Mouse (Mus musculus): ENCODE results near the gene Ppp1r10. TPM values are rescaled to one million over a fixed set of nuclear protein-coding genes. Genes with fewer than 3 reads are reported as not detected.

Gene Ppp1r10
- polyA plus RNA-seq, 1 experiment from 2014 or later, result 97.8 TPM

GRCm38 (mm10) chr17:35917143-35917462, 869 bp downstream of the Ppp1r10 start:
- WGBS (ENCODE audit: missing documents), result 0% methylated on average over 8 of the region's 8 CpGs
- peaks cover 14% of the 10 kb centered on the region for H3K36me3 ChIP-seq (ENCODE audit: inconsistent target)

GRCm38 (mm10) chr17:35917463-35918251, 1.4 kb downstream of the Ppp1r10 start:
- H3K36me3 ChIP-seq (ENCODE audit: inconsistent target), result peaks cover 8% of the 10 kb centered on the region

More at GRCm38 (mm10) chr17:35917143-35917462, 869 bp downstream of the Ppp1r10 start:
- Histone ChIP-seq H3K27ac (peak overlapping the region; percentile 98), H3K4me3 (ENCODE audit: inconsistent target) (peak overlapping the region; percentile 86), H3K79me2 (ENCODE audit: inconsistent target) (peaks cover 75% of the 10 kb centered on the region)

DNA sequence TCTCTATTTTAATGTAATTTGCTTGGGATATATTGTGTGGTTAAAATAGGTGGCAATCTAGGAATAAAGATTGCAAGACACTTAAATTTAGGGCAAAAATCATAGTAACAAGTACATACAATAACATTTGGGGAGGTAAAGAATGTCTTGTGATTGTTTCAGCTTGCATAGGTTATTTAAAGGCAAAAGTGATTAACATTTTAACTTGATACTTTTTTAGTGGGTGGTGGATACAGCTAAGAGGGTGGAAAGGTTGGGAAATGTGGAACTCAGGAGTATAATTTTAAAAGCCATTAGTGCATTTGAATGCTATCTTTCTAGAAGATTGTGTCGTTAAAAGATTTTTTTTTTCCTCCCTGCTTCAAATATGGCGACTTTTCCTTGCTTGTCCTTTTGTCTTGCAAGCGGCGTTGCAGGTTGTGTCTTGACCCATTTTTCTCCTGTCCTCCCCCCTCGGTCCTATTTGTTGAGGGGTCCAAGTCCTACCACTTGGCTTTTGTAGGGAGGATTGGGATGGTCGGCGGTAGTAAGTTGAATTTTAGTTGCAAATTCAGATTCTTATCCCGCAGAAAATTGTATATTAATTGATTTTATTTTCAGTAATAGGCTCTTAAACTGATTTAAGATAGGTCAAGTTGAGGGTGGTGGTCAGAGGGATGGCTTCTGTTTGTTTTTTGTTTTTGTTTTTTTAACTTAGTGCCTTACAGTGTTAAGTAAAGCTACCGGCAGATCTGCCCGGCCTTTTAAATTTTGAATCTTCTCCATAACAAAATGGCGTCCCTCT, 2.2 kb downstream of the Ppp1r10 start:
- Histone ChIP-seq H3K79me2 (ENCODE audit: inconsistent target) (peaks cover 61% of the 10 kb centered on the region), H3K4me3 (ENCODE audit: inconsistent target) (peak overlapping the region; percentile 86), H3K36me3 (ENCODE audit: inconsistent target) (peaks cover 7% of the 10 kb centered on the region), H3K27ac (peak overlapping the region; percentile 98)
- 0% methylated on average over 11 of the region's 11 CpGs for WGBS (ENCODE audit: missing documents)

More at GRCm38 (mm10) chr17:35917463-35918251, 1.4 kb downstream of the Ppp1r10 start:
- WGBS (ENCODE audit: missing documents), result under 1% methylated on average over 11 of the region's 13 CpGs
- Histone ChIP-seq H3K79me2 (ENCODE audit: inconsistent target) (peaks cover 70% of the 10 kb centered on the region), H3K27ac (peak overlapping the region; percentile 98), H3K4me3 (ENCODE audit: inconsistent target) (peak overlapping the region; percentile 86)

DNA sequence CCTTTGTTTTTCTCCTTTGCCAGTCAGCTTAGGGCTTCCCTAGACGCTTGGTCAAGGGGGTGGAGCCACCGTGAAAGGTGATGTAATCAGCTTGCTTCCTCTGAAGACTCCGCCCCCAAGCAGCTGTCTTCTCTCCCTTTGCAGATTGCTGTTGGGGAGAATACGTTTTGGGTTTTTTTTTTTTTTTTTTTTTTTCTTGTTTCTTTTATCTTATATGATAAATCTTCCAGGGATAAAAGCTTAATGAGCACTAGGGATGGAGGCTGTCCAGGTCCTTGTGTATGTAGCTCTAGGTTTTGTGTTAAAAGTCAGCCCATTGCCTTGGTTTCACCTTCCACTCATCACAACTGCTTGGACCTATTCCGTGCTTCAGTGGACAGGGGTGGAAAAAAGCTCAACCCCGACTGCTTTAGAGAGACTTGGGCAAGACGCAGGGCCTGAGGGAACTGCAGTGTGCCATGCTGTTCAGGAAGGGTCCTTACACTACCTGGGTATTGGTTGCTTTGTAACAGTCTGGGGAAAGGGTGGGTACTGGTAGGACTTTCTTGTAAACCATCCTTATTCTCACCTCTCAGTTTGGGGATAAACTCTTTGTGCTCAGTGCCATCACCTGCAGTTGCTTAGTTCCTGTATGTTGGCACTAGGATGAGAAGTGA, 3.0 kb downstream of the Ppp1r10 start:
- H3K79me2 ChIP-seq (ENCODE audit: inconsistent target), result peaks cover 54% of the 10 kb centered on the region
- peak overlapping the region; percentile 98 for H3K27ac ChIP-seq
- WGBS (ENCODE audit: missing documents), result 7% methylated on average over 5 of the region's 7 CpGs
- peak overlapping the region; percentile 86 for H3K4me3 ChIP-seq (ENCODE audit: inconsistent target)
- H3K36me3 ChIP-seq (ENCODE audit: inconsistent target), result peaks cover 15% of the 10 kb centered on the region

GRCm38 (mm10) chr17:35919864-35920301, 3.6 kb downstream of the Ppp1r10 start:
- Histone ChIP-seq H3K4me3 (ENCODE audit: inconsistent target) (peak overlapping the region; percentile 86; the same call in 1 of the 2 replicates), H3K27ac (peak overlapping the region; percentile 98), H3K79me2 (ENCODE audit: inconsistent target) (peaks cover 47% of the 10 kb centered on the region), H3K36me3 (ENCODE audit: inconsistent target) (peaks cover 22% of the 10 kb centered on the region)
- 60% methylated on average over 6 of the region's 6 CpGs for WGBS (ENCODE audit: missing documents)

DNA sequence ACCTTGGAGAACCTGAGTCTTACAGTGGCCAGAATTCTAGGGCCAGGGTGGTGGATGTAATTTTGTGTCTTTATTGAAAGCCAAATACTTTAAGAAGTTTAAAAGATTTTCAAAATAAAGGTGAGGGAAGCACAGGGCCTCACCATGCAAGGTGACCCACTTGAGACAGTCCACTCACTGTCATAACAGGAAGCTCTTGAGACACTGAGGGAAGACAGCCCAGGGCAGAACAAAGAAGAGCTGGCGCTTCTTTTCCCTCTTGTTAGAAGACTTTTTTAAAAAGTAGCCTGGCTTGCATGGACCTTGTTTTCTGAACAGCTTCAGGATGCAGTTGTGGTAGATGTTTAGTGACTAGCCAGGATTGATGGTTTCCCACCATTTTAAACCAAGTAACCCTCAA, 4.2 kb downstream of the Ppp1r10 start:
- WGBS (ENCODE audit: missing documents), result 50% methylated on average over 1 of the region's 1 CpGs
- Histone ChIP-seq H3K4me3 (ENCODE audit: inconsistent target) (no peak overlapping the region), H3K79me2 (ENCODE audit: inconsistent target) (peaks cover 42% of the 10 kb centered on the region), H3K36me3 (ENCODE audit: inconsistent target) (peaks cover 27% of the 10 kb centered on the region), H3K27ac (peak overlapping the region; percentile 98)

GRCm38 (mm10) chr17:35920862-35921562, 4.8 kb downstream of the Ppp1r10 start:
- Histone ChIP-seq H3K4me3 (ENCODE audit: inconsistent target) (no peak overlapping the region), H3K79me2 (ENCODE audit: inconsistent target) (peaks cover 36% of the 10 kb centered on the region), H3K27ac (0 out of 2 replicates have a peak overlapping the region, but pooled peaks have one; percentile 98), H3K36me3 (ENCODE audit: inconsistent target) (peaks cover 32% of the 10 kb centered on the region)
- 86% methylated on average over 5 of the region's 5 CpGs for WGBS (ENCODE audit: missing documents)

DNA sequence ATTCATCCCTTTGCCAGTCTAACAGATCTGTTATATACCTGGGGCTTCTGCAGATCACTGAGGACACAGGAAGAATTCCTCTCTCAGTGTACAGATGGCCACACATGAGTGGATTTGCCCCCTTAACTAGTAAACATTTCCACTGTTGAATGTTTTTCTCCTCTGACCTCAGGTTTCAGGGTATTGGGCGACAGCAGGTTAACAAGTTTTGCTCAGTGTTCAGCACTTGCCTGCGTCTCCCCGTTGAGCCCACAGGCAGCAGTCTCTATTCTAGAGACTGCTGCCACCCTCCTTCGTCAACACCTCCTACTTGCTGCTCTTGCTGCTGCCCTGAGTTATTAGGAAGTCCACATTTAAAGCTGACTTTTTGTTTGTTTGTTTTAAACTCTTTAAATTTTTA, 5.5 kb downstream of the Ppp1r10 start:
- H3K27ac ChIP-seq, result no peak overlapping the region
- WGBS (ENCODE audit: missing documents), result 92% methylated on average over 4 of the region's 4 CpGs
- H3K79me2 ChIP-seq (ENCODE audit: inconsistent target), result peaks cover 35% of the 10 kb centered on the region
- no peak overlapping the region for H3K4me3 ChIP-seq (ENCODE audit: inconsistent target)
- H3K36me3 ChIP-seq (ENCODE audit: inconsistent target), result peaks cover 39% of the 10 kb centered on the region

DNA sequence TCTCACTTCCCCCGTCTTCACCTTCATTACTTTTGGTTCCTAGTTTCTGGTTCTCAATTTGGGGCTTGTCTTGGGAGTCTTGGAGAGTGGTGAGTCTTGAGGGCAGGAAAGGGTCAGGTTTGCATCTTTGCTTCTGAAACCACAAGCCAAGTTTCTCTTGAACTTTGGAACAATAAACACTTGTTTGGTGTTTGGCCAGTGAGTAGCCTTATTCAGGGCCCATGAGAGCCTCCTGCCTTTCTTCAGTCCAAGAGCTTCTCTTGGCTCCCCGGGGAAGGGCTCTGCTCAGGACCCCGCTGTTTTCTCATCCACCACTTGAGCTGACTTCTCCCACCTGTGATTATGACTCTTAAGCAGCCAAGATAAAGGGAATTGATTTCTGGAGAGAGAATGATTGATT, 6.3 kb downstream of the Ppp1r10 start:
- H3K36me3 ChIP-seq (ENCODE audit: inconsistent target), result peaks cover 42% of the 10 kb centered on the region
- H3K27ac ChIP-seq, result no peak overlapping the region
- WGBS (ENCODE audit: missing documents), result 75% methylated on average over 3 of the region's 3 CpGs

DNA sequence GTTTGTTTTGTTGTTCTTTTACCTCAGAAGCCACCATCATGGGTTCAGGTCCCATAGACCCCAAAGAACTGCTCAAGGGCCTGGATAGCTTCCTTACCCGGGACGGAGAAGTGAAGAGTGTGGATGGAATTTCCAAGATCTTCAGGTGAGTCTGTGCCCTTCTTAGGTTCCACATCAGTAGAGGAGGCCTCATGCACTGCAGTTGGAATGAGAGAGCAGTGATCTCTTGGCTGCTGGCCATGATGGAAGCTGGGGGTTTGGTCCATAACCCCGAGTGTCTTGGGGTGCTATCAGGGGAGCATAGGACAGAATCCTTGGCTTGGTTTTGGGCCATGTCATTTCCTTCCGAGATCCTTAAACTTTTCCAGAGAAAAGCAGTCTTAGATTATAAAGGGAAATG, 7.0 kb downstream of the Ppp1r10 start:
- 92% methylated on average over 4 of the region's 4 CpGs for WGBS (ENCODE audit: missing documents)
- Histone ChIP-seq H3K36me3 (ENCODE audit: inconsistent target) (peaks cover 49% of the 10 kb centered on the region), H3K27ac (no peak overlapping the region), H3K79me2 (ENCODE audit: inconsistent target) (peaks cover 20% of the 10 kb centered on the region), H3K4me3 (ENCODE audit: inconsistent target) (no peak overlapping the region)

More for the DNA sequence above, 6.3 kb downstream of the Ppp1r10 start:
- H3K79me2 ChIP-seq (ENCODE audit: inconsistent target), result peaks cover 27% of the 10 kb centered on the region
- no peak overlapping the region for H3K4me3 ChIP-seq (ENCODE audit: inconsistent target)

DNA sequence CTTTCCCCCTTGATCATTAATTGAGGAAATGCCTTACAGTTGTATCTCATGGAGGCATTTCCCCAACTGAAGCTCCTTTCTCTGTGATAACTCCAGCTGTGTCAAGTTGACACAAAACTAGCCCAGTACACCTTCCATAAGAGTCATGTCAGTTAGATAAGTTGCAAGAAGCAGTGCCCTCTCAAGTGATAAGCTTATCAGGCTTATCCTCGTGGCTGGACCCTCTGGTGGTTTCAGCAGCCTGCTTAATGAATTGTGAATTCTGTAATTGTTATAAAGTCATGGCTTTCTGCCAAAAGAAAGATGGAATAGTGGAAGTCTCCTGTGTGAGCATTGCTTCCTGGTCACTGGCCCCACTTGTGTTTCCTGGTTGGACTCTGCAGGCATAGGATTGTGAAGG, 11.2 kb downstream of the Ppp1r10 start:
- no peaks in the 10 kb centered on the region; the same call in 1 of the 2 replicates for H3K79me2 ChIP-seq (ENCODE audit: inconsistent target)
- no peak overlapping the region for H3K4me3 ChIP-seq (ENCODE audit: inconsistent target)
- peaks cover 75% of the 10 kb centered on the region for H3K36me3 ChIP-seq (ENCODE audit: inconsistent target)
- WGBS (ENCODE audit: missing documents), result 100% methylated on average over 1 of the region's 1 CpGs
- H3K27ac ChIP-seq, result no peak overlapping the region

DNA sequence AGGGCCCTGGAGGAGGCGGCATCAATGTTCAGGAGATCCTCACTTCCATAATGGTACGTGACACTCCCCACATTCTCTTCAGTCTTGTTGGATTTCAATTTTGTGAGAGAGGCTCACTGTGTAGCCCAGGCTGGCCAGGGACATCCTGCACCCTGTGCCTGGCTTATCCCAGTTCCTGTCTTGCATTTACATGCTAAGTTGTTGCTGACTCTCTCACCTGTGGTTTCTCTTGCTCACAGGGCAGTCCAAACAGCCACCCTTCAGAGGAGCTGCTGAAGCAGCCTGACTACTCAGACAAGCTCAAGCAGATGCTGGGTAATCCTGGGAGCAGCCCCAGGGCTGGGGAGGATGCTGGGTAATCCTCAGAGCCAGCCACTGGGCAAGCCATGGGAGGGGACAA, 13.3 kb downstream of the Ppp1r10 start:
- Histone ChIP-seq H3K36me3 (ENCODE audit: inconsistent target) (peaks cover 56% of the 10 kb centered on the region), H3K4me3 (ENCODE audit: inconsistent target) (no peak overlapping the region), H3K79me2 (ENCODE audit: inconsistent target) (no peaks in the 10 kb centered on the region), H3K27ac (no peak overlapping the region)
- WGBS (ENCODE audit: missing documents), result 100% methylated on average over 1 of the region's 2 CpGs

DNA sequence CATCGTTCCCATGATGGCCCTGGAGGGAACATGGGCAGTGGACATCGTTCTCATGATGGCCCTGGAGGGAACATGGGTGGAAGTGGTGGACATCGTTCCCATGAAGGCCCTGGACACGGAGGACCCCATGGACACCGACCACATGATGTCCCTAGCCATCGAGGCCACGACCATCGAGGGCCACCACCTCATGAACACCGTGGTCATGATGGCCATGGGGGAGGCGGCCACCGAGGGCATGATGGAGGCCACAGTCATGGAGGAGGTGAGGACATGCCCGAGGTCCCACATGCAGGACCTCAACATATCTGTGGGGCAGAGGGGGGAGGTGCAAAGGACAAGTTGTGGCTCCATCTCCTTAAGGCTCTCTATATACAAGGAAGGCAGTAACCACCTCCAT, 14.4 kb downstream of the Ppp1r10 start:
- 94% methylated on average over 7 of the region's 12 CpGs for WGBS (ENCODE audit: missing documents)
- no peaks in the 10 kb centered on the region for H3K79me2 ChIP-seq (ENCODE audit: inconsistent target)
- peaks cover 45% of the 10 kb centered on the region for H3K36me3 ChIP-seq (ENCODE audit: inconsistent target)
- H3K4me3 ChIP-seq (ENCODE audit: inconsistent target), result no peak overlapping the region
- H3K27ac ChIP-seq, result no peak overlapping the region

- Histone ChIP-seq H3K27ac (no peak overlapping the region), H3K79me2 (ENCODE audit: inconsistent target) (no peaks in the 10 kb centered on the region), H3K36me3 (ENCODE audit: inconsistent target) (peaks cover 32% of the 10 kb centered on the region), H3K4me3 (ENCODE audit: inconsistent target) (no peak overlapping the region)
- WGBS (ENCODE audit: missing documents), result 92% methylated on average over 4 of the region's 4 CpGs
Measured at GRCm38 (mm10) chr17:35932608-35933007, 16.4 kb downstream of the Ppp1r10 start.

Data from macrophage (primary cell).